Mouse (Mus musculus) hindbrain, embryonic 16.5 days (tissue): ENCODE results near the gene Arsa. TPM values are rescaled to one million over a fixed set of nuclear protein-coding genes. Genes with fewer than 3 reads are reported as not detected.

Experiments used
- ATAC-seq: fragments of 200-750 bp; cut with Nextera tagmentation; 2 replicates; pipeline ENCODE4 v1.8.0; 2017; ENCODE audit warnings: moderate TSS enrichment, moderate library complexity
- H3K27ac ChIP-seq: fragments of 300-500 bp; sonication (generic); 2 replicates; pipeline ENCODE4 v1.5.1; 2014; ENCODE audit warnings: low read depth, mild to moderate bottlenecking, control low read depth, low read length, moderate library complexity
- H3K27me3 ChIP-seq: fragments of 300-500 bp; sonication (generic); replicated peaks from 2 replicates; pipeline ENCODE4 v1.6.1; 2014; ENCODE audit warnings: low read length; ENCODE audit not compliant: control insufficient read depth, insufficient read depth
- H3K36me3 ChIP-seq: fragments of 300-500 bp; sonication (generic); 2 replicates; pipeline ENCODE4 v1.6.1; 2014; ENCODE audit warnings: mild to moderate bottlenecking, low read length, moderate library complexity, mixed read lengths; ENCODE audit not compliant: control insufficient read depth, insufficient read depth
- H3K4me1 ChIP-seq: fragments of 300-500 bp; sonication (generic); 2 replicates; pipeline ENCODE4 v1.6.1; 2014; ENCODE audit warnings: low read depth, low read length; ENCODE audit not compliant: control insufficient read depth, insufficient read depth
- H3K4me2 ChIP-seq: fragments of 300-500 bp; sonication (generic); 2 replicates; pipeline ENCODE4 v1.6.1; 2014; ENCODE audit warnings: mild to moderate bottlenecking, low read length, control low read depth, moderate library complexity
- H3K4me3 ChIP-seq: fragments of 300-500 bp; sonication (generic); 2 replicates; pipeline ENCODE4 v1.5.1; 2014; ENCODE audit warnings: mild to moderate bottlenecking, low read length, control low read depth, moderate library complexity
- H3K9ac ChIP-seq: fragments of 300-500 bp; sonication (generic); 2 replicates; pipeline ENCODE4 v1.6.1; 2014; ENCODE audit warnings: low read depth, mild to moderate bottlenecking, control low read depth, low read length, moderate library complexity
- H3K9me3 ChIP-seq: fragments of 300-500 bp; sonication (generic); 2 replicates; pipeline ENCODE4 v1.6.1; 2014; ENCODE audit warnings: mild to moderate bottlenecking, low read length, moderate library complexity; ENCODE audit not compliant: control insufficient read depth
- WGBS: fragments of 180-500 bp; shearing (Covaris S2); extraction: QIAGEN DNeasy Blood & Tissue Kit; methylation state at CpG from one replicate; pipeline ENCODE4 v1.1.7; 2014; 5-methylcytosine and 5-hydroxymethylcytosine counted together
- polyA plus RNA-seq: library from polyadenylated mRNA; unstranded; fragments of >200 nt; fragmentation: Nextera tagmentation; extraction: Ambion mirVana; gene quantifications from 2 replicates; pipeline ENCODE4 v1.2.1, GENCODE M21; 2015

Gene Arsa
- polyA plus RNA-seq, 1 experiment from 2014 or later = 35.4 TPM

DNA sequence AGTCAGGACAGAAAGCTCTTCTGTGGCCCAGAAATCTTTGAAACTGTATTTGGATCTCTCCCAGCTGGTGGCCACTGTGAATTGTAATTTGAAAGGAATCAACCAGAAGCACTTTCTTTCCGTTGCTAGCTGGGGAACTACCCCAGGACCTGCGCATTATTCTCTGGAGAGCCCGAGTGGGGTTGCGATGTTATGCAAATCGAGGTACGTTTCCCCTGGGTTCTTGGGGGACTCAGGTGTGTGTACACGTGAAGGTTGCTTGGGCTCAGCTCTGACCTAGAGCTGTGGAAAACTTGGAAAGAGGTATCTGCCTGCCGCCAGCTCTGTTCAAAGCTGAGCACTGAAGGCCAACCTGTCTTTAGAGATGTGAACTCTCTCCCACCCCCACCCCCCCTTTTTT is 581 bp upstream of the Arsa start:
- Histone ChIP-seq H3K4me2 (no peak overlapping the region), H3K9me3 (no peaks in the 10 kb centered on the region)
- WGBS = 44% methylated on average over 8 of the region's 8 CpGs

DNA sequence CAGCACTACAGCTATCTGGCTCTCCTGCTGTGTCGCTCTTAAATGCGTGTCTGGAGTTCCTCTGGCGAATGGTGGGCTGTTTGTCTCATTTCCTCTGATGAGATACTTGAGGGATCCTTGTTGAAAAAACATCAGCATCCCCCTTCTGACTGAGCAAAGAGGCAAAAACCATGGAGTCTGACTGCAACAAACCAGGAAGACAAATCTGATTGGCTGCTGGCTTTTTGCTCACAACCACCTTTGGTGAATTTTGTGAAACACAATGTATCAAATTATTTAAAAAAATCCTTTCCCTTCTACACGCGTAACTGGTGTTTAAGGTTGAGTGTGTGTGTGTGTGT is 780 bp downstream of the Arsa start:
- ATAC-seq = no peak; the same call in 1 of the 2 replicates
- Histone ChIP-seq H3K27me3 (no peaks in the 10 kb centered on the region), H3K27ac (peak overlapping the region; percentile 88), H3K9me3 (no peaks in the 10 kb centered on the region), H3K4me1 (peaks cover 18% of the 10 kb centered on the region), H3K4me3 (peak overlapping the region; percentile 73), H3K36me3 (no peaks in the 10 kb centered on the region), H3K4me2 (peak overlapping the region; percentile 94), H3K9ac (peak overlapping the region; percentile 78)
- 3% methylated on average over 5 of the region's 5 CpGs for WGBS

More for the DNA sequence above, 581 bp upstream of the Arsa start:
- no peak overlapping the region for H3K4me3 ChIP-seq
- no peak overlapping the region for H3K9ac ChIP-seq
- H3K4me1 ChIP-seq = peaks cover 18% of the 10 kb centered on the region
- no peaks in the 10 kb centered on the region for H3K36me3 ChIP-seq
- no peak for ATAC-seq
- no peak overlapping the region for H3K27ac ChIP-seq
- no peaks in the 10 kb centered on the region for H3K27me3 ChIP-seq

DNA sequence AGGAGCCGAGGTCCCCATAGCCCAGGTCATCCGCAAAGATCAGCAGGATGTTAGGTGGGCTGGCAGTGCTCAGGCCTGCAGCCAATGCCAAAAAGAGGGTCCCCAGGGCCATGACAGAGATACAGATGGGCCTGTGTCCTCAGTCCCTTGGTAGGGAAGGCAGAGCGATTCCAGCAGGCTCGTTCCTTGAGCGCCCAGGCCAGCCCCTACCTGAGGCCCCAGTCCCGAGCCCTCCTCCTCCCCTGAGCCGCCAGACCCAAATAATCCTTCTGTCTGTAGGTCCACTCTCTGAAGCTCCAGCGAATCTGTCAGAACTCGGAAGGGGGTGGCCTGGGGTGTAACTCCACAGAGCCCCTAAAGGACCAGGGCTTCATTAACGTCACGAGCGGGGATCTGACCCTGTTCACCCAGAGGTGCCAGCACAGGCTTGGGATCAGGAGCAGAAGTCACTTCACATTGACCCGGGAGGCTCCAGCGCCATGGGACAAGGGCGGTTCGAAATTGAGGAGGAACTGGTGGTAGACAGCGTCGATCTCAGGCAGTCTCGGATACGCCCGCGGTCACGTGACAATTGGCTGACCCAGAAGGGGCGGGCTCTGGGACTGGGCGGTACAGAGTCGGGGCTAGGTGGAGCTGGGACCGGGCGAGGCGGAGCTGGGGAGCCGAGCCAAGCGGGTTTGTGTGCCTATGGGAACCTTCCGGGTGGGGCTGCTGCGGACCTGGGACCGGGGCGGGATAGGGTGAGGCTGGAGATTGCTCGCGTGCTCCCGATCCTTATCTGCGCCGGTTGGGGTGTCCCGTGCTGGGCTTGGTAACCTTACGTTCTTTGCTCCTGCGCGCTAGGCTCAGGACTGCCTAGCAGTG is 1.4 kb downstream of the Arsa start:
- no peaks in the 10 kb centered on the region for H3K27me3 ChIP-seq
- H3K4me2 ChIP-seq = peak overlapping the region; percentile 94
- H3K9me3 ChIP-seq = no peaks in the 10 kb centered on the region
- peak overlapping the region; percentile 73 for H3K4me3 ChIP-seq
- peak overlapping the region; percentile 88 for H3K27ac ChIP-seq
- H3K36me3 ChIP-seq = no peaks in the 10 kb centered on the region
- peak; percentile 98 for ATAC-seq
- H3K4me1 ChIP-seq = peaks cover 18% of the 10 kb centered on the region
- H3K9ac ChIP-seq = peak overlapping the region; percentile 78
- 10% methylated on average over 42 of the region's 44 CpGs for WGBS

DNA sequence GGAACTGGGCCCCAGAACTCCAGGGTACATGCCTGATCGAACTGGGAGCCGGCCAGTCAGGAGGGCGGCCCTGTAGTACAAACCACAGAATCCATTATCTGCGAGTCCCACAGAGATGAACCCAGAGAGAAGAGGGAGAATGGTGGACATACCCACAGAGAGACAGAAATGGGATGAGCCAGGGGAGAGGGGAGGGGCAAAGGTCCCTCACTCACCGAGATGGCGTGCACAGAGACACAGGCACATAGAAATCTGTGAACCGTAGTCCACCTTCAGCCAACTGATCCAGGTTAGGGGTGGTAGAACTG is 2.0 kb downstream of the Arsa start:
- ATAC-seq = no peak
- 86% methylated on average over 7 of the region's 7 CpGs for WGBS
- H3K36me3 ChIP-seq = no peaks in the 10 kb centered on the region
- H3K9ac ChIP-seq = peak overlapping the region; percentile 78
- no peaks in the 10 kb centered on the region for H3K27me3 ChIP-seq
- no peaks in the 10 kb centered on the region for H3K9me3 ChIP-seq
- peak overlapping the region; percentile 94 for H3K4me2 ChIP-seq
- H3K4me3 ChIP-seq = peak overlapping the region; percentile 73
- H3K4me1 ChIP-seq = peaks cover 18% of the 10 kb centered on the region
- no peak overlapping the region for H3K27ac ChIP-seq

DNA sequence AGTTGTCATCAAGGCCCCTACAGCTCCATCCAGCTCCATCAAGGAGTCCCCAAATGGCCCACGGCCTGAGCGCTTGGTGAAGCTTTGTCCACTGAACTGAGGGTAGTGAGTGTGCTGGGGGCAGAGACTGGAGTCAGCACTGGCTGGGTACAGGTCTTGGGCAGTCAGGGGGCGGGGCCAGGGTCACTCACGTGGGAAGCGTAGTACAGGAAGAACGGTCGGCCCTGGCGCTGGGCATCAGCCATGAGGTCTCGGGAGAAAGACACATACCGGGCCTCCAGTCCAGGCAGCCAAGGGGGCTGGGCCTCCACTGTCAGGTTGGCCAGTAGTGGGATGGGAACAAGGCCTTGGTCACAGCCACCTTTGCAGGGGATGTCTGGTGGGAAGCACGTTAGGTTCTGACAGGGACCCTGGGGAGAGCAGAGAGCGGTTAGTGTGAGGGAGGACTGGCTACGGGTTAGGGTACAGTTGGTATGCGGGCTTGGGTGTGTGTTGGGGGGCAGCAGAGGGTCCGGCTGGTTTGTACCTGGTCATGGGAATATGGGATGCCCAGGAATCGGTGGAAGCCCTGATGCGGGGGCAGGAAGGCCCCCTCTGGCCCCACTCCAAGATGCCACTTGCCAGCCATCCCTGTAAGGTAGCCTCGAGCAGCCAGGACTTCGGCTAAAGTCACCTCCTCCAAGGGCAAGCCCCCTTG is 2.5 kb downstream of the Arsa start:
- Histone ChIP-seq H3K27me3 (no peaks in the 10 kb centered on the region), H3K36me3 (no peaks in the 10 kb centered on the region), H3K9me3 (no peaks in the 10 kb centered on the region), H3K4me1 (peaks cover 18% of the 10 kb centered on the region), H3K27ac (no peak overlapping the region), H3K9ac (no peak overlapping the region), H3K4me3 (peak overlapping the region; percentile 73), H3K4me2 (peak overlapping the region; percentile 94)
- WGBS = 93% methylated on average over 19 of the region's 19 CpGs
- ATAC-seq = no peak

DNA sequence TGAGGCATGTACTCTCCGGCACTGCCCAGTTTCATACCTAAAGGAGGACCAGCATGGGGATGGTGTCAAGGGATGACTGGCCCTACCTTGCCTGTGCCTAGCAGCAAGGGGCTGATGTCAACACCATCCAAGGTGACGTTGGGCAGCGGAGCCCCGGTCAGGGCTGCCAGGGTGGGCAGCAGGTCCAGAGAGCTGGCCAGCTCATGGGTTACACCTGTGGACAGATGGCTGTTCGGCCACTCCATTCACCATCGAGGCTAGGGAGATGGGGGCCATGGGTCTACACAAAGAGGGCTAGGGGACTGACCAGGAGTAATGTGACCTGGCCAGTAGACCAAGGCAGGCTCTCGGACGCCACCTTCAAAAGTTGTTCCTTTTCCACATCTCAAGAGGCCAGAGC is 3.3 kb downstream of the Arsa start:
- WGBS = 97% methylated on average over 8 of the region's 8 CpGs
- Histone ChIP-seq H3K9ac (no peak overlapping the region), H3K4me2 (no peak overlapping the region), H3K27ac (no peak overlapping the region), H3K4me3 (no peak overlapping the region), H3K9me3 (no peaks in the 10 kb centered on the region), H3K36me3 (no peaks in the 10 kb centered on the region), H3K27me3 (no peaks in the 10 kb centered on the region), H3K4me1 (peaks cover 18% of the 10 kb centered on the region)
- no peak for ATAC-seq

DNA sequence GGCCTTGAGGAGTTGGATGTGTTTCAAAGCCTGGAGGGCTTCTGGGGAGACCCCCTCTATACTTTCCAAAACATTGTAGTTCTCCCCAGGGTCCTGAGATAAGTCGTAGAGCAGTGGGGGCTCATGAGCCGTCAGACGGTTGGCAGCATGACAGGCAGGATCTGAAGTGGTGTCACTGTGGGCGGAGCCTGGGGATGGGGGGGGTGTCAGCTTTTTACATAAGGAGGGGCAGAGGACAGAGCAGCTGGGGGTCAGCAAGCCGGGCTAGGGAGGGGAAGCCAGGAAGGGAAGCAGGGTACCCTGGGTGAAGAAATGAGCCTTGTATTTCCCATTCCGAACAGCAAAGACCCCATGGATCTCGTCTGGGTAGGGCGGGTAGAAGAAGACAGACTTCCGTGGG is 3.9 kb downstream of the Arsa start:
- Histone ChIP-seq H3K4me2 (no peak overlapping the region), H3K27me3 (no peaks in the 10 kb centered on the region), H3K27ac (no peak overlapping the region), H3K9me3 (no peaks in the 10 kb centered on the region), H3K36me3 (no peaks in the 10 kb centered on the region), H3K4me3 (no peak overlapping the region), H3K4me1 (peaks cover 18% of the 10 kb centered on the region), H3K9ac (no peak overlapping the region)
- 84% methylated on average over 9 of the region's 9 CpGs for WGBS
- no peak for ATAC-seq

DNA sequence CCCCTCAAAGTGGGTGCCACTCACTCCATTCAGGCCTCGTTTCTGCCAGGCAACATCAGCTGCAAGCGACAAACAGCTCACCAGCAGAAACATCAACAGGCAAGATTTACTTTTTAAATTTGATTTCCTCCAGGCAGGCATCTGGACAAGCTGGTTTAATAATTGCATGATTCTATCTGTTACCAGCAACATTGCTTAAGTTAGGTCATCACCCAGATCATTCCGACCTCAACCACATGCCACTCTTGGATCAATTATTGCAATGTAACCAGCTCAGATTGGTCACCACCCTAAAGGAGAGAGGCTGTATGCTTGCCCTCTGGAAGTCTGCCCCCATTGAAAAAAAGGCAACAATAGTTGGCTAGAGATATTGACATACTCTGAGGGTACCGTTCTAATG is 5.7 kb downstream of the Arsa start:
- Histone ChIP-seq H3K27me3 (no peaks in the 10 kb centered on the region), H3K36me3 (no peaks in the 10 kb centered on the region), H3K4me3 (no peak overlapping the region), H3K4me1 (peaks cover 9% of the 10 kb centered on the region), H3K27ac (no peak overlapping the region), H3K4me2 (no peak overlapping the region), H3K9ac (no peak overlapping the region), H3K9me3 (no peaks in the 10 kb centered on the region)
- WGBS = 86% methylated on average over 4 of the region's 4 CpGs
- ATAC-seq = no peak

DNA sequence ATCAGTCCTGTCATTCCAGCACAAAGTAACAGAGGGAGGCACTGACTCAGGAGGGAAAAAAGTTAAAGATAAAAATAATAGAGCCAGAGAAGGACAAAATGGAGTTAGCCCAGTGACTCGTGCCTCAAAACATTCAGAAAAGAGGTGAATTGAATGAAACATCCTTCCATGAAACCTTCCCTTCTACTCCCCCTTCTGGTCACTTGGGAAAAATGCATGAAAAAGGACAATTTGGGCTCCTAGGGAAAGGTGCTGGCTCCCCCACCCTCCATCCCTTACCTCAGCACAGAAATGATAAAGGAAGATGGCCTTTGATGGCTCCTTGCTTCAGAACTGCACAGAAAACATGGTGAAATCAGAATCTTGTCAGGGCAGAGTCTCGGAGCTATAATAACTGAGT is 8.6 kb downstream of the Arsa start:
- H3K9me3 ChIP-seq = no peaks in the 10 kb centered on the region
- H3K27me3 ChIP-seq = no peaks in the 10 kb centered on the region
- no peak overlapping the region for H3K9ac ChIP-seq
- H3K4me2 ChIP-seq = no peak overlapping the region
- 0 out of 2 replicates have a peak, but pooled peaks cover under 1% of the 10 kb centered on the region for H3K36me3 ChIP-seq
- WGBS = 27% methylated on average over 2 of the region's 2 CpGs
- no peak overlapping the region for H3K4me3 ChIP-seq
- H3K27ac ChIP-seq = no peak overlapping the region
- H3K4me1 ChIP-seq = no peaks in the 10 kb centered on the region
- ATAC-seq = no peak
